Comparison of ENCODE assay signal across 18 mouse cellular contexts in genomic region chr1:76873207-76873606, GRCm38 (mm10).
A peak's percentile ranks its signal among the peaks of the same experiment; 100 is the strongest.
DNase-seq lines count a peak whose midpoint lies in the region; ATAC-seq and TF ChIP-seq lines count a peak whose summit lies in the region.
"Had no signal": no experiment of that assay in that cellular context is flagged by ENCODE, and none has a peak within 500 bp of the region (broad histone marks: within the 10 kb centered on the region; RNA-seq: fewer than 3 reads in every experiment).

No protein-coding gene starts in this region.

- H3K4me3 ChIP-seq in forebrain, postnatal 0 days (ENCODE audit: low read depth, low read length) = no peak overlapping the region
- no peak overlapping the region for H3K4me3 ChIP-seq in forebrain, embryonic 12.5 days (replicated peaks)
- H3K4me3 ChIP-seq in left cerebral cortex, adult 2 months = no peak overlapping the region
- H3K4me3 ChIP-seq: embryonic facial prominence, embryonic 10.5 days; erythroblast, embryonic 14.5 days had no signal

- no peak for TF ChIP-seq CTCF in forebrain, postnatal 0 days (IDR thresholded peaks at IDR 0.05; ENCODE audit: low read depth)
- TF ChIP-seq CTCF in left cerebral cortex, adult 2 months (IDR thresholded peaks at IDR 0.05) = no peak

- H3K9ac ChIP-seq in forebrain, postnatal 0 days = no peak overlapping the region
- no peak overlapping the region for H3K9ac ChIP-seq in forebrain, embryonic 12.5 days
- H3K9ac ChIP-seq: liver, postnatal 0 days had no signal

- H3K27me3 ChIP-seq in forebrain, postnatal 0 days (ENCODE audit: insufficient read depth, low read length) = no peaks in the 10 kb centered on the region
- no peaks in the 10 kb centered on the region for H3K27me3 ChIP-seq in forebrain, embryonic 12.5 days

- no peaks in the 10 kb centered on the region for H3K36me3 ChIP-seq in forebrain, postnatal 0 days (ENCODE audit: insufficient read depth)
- H3K36me3 ChIP-seq in forebrain, embryonic 12.5 days (replicated peaks) = no peaks in the 10 kb centered on the region
- H3K36me3 ChIP-seq: embryonic facial prominence, embryonic 10.5 days had no signal

- peak; percentile 29; the same call in 1 of the 2 replicates for ATAC-seq in forebrain, postnatal 0 days
- no peak for ATAC-seq in forebrain, embryonic 12.5 days (ENCODE audit: low FRiP score)
- no peak for ATAC-seq in erythroid progenitor cell, adult 5-6 weeks (replicated peaks; ENCODE audit: low FRiP score, poor library complexity, severe bottlenecking)
- ATAC-seq: hindbrain, postnatal 0 days; liver, postnatal 0 days had no signal

- DNase-seq in forebrain, postnatal 0 days = peak; percentile 35
- DNase-seq in right cerebral cortex, adult 18-20 months = peak; percentile 78
- DNase-seq in right cerebral cortex, postnatal 4 days = no peak
- DNase-seq in left cerebral cortex, adult 2 months (ENCODE audit: extremely low spot score in 1 of 2, low spot score in 2 of 2) = peak; percentile 18 to 29
- DNase-seq in spleen, adult 18-20 months = no peak
- no peak for DNase-seq in embryo, embryonic 9.5 days (ENCODE audit: extremely low spot score)
- DNase-seq: cerebellum, postnatal 14 days; liver, postnatal 0 days; lung, postnatal 36 days; thymus, adult 2 months had no signal

- H3K4me1 ChIP-seq in forebrain, postnatal 0 days (ENCODE audit: insufficient read depth) = no peaks in the 10 kb centered on the region
- no peaks in the 10 kb centered on the region for H3K4me1 ChIP-seq in forebrain, embryonic 12.5 days
- H3K4me1 ChIP-seq: embryonic facial prominence, embryonic 10.5 days had no signal

- H3K4me2 ChIP-seq in forebrain, postnatal 0 days (ENCODE audit: low read depth) = no peak overlapping the region
- H3K4me2 ChIP-seq in forebrain, embryonic 12.5 days = no peak overlapping the region
- H3K4me2 ChIP-seq: heart, embryonic 11.5 days; midbrain, embryonic 11.5 days had no signal

- no peak overlapping the region for H3K27ac ChIP-seq in forebrain, postnatal 0 days (ENCODE audit: low read depth, low read length)
- no peak overlapping the region for H3K27ac ChIP-seq in forebrain, embryonic 12.5 days
- peak overlapping the region; percentile 70 for H3K27ac ChIP-seq in left cerebral cortex, adult 2 months
- H3K27ac ChIP-seq: embryonic facial prominence, embryonic 10.5 days; hindbrain, postnatal 0 days; kidney, postnatal 0 days had no signal

- intact Hi-C loops in left cerebral cortex, adult 2 months (cut with DNase I) = loop anchor here (1.0 to 10.0 kb wide), 3 partner anchors 52 to 1218 kb away; no protein-coding TSS in a partner anchor

- 60% methylated on average over 4 of the region's 4 CpGs for WGBS in forebrain, postnatal 0 days
- WGBS in forebrain, embryonic 12.5 days = 93% methylated on average over 4 of the region's 4 CpGs

- no peaks in the 10 kb centered on the region for H3K9me3 ChIP-seq in forebrain, postnatal 0 days (ENCODE audit: low read length)
- no peaks in the 10 kb centered on the region for H3K9me3 ChIP-seq in forebrain, embryonic 12.5 days
- H3K9me3 ChIP-seq: embryonic facial prominence, embryonic 10.5 days had no signal

Comparison
In these comparisons a context has a peak if more than half of its experiments do, and no peak if none do; other contexts are left out.
1. DNase-seq: peak in forebrain, postnatal 0 days (single experiment), right cerebral cortex, adult 18-20 months (single experiment) and left cerebral cortex, adult 2 months (2 of 2); none in right cerebral cortex, postnatal 4 days (single experiment), spleen, adult 18-20 months (0 of 2) and embryo, embryonic 9.5 days (single experiment).